Mouse (Mus musculus): ENCODE results near the gene Vamp8. TPM values are rescaled to one million over a fixed set of nuclear protein-coding genes. Genes with fewer than 3 reads are reported as not detected.

The Vamp8 gene
- total RNA-seq, 2 experiments from 2014 or later: 240 to 320 TPM

Other genes starting within 250 kb of the Vamp8 start
- gene Atoh8, start 155.1 kb downstream of the Vamp8 start, total RNA-seq (2014; fragmentation: Nextera tagmentation): not detected in 2 replicates
- gene Atoh8, start 155.1 kb downstream of the Vamp8 start, total RNA-seq (2017): 0.91 TPM in 1 of 2 replicates, not detected in the other
- gene Sftpb, start 86.1 kb downstream of the Vamp8 start, total RNA-seq (2014; fragmentation: Nextera tagmentation): not detected in 2 replicates
- gene Sftpb, start 86.1 kb downstream of the Vamp8 start, total RNA-seq (2017): not detected in 2 replicates
- gene Usp39, start 45.5 kb downstream of the Vamp8 start, total RNA-seq (2014; fragmentation: Nextera tagmentation): 66.8 and 72.5 TPM in 2 replicates
- 121 and 147 TPM in 2 replicates for gene Usp39, start 45.5 kb downstream of the Vamp8 start, total RNA-seq (2017)
- 28.5 and 31.0 TPM in 2 replicates for gene 0610030E20Rik, start 43.4 kb downstream of the Vamp8 start, total RNA-seq (2014; fragmentation: Nextera tagmentation)
- gene 0610030E20Rik, start 43.4 kb downstream of the Vamp8 start, total RNA-seq (2017): 15.2 and 16.6 TPM in 2 replicates
- gene Tmem150a, start 35.3 kb downstream of the Vamp8 start, total RNA-seq (2014; fragmentation: Nextera tagmentation): 0.92 and 5.0 TPM in 2 replicates
- not detected in 2 replicates for gene Tmem150a, start 35.3 kb downstream of the Vamp8 start, total RNA-seq (2017)
- gene Rnf181, start 23.7 kb downstream of the Vamp8 start, total RNA-seq (2014; fragmentation: Nextera tagmentation): 82.6 and 91.5 TPM in 2 replicates
- 34.8 and 55.5 TPM in 2 replicates for gene Rnf181, start 23.7 kb downstream of the Vamp8 start, total RNA-seq (2017)
- gene Vamp5, start 10.2 kb downstream of the Vamp8 start, total RNA-seq (2014; fragmentation: Nextera tagmentation): 420 and 424 TPM in 2 replicates
- 125 and 132 TPM in 2 replicates for gene Vamp5, start 10.2 kb downstream of the Vamp8 start, total RNA-seq (2017)
- gene Ggcx, start 23.6 kb upstream of the Vamp8 start, total RNA-seq (2014; fragmentation: Nextera tagmentation): 8.6 and 11.3 TPM in 2 replicates
- 3.7 and 11.2 TPM in 2 replicates for gene Ggcx, start 23.6 kb upstream of the Vamp8 start, total RNA-seq (2017)
- gene Mat2a, start 48.9 kb upstream of the Vamp8 start, total RNA-seq (2014; fragmentation: Nextera tagmentation): 555 and 732 TPM in 2 replicates
- gene Mat2a, start 48.9 kb upstream of the Vamp8 start, total RNA-seq (2017): 235 and 332 TPM in 2 replicates
- not detected in 2 replicates for gene Sh2d6, start 131.0 kb upstream of the Vamp8 start, total RNA-seq (2014; fragmentation: Nextera tagmentation)
- gene Sh2d6, start 131.0 kb upstream of the Vamp8 start, total RNA-seq (2017): not detected in 2 replicates
- gene Capg, start 153.7 kb upstream of the Vamp8 start, total RNA-seq (2014; fragmentation: Nextera tagmentation): 23.7 and 36.7 TPM in 2 replicates
- 37.9 and 39.3 TPM in 2 replicates for gene Capg, start 153.7 kb upstream of the Vamp8 start, total RNA-seq (2017)
- 16.2 and 17.0 TPM in 2 replicates for gene Elmod3, start 207.7 kb upstream of the Vamp8 start, total RNA-seq (2014; fragmentation: Nextera tagmentation)
- 6.6 and 8.1 TPM in 2 replicates for gene Elmod3, start 207.7 kb upstream of the Vamp8 start, total RNA-seq (2017)
- 20.0 and 24.3 TPM in 2 replicates for gene Retsat, start 207.8 kb upstream of the Vamp8 start, total RNA-seq (2014; fragmentation: Nextera tagmentation)
- 11.2 and 15.6 TPM in 2 replicates for gene Retsat, start 207.8 kb upstream of the Vamp8 start, total RNA-seq (2017)
- 22.6 and 29.3 TPM in 2 replicates for gene Tgoln1, start 226.3 kb upstream of the Vamp8 start, total RNA-seq (2014; fragmentation: Nextera tagmentation)
- 51.4 and 64.7 TPM in 2 replicates for gene Tgoln1, start 226.3 kb upstream of the Vamp8 start, total RNA-seq (2017)

All from megakaryocyte-erythroid progenitor cell, adult 5-6 weeks (primary cell).